Mouse (Mus musculus): ENCODE measurements around the gene Runx2. TPM values are rescaled to one million over a fixed set of nuclear protein-coding genes. Genes with fewer than 3 reads are reported as not detected.
A peak's percentile ranks its signal among the peaks of the same experiment; 100 is the strongest.

Gene Runx2
- total and polyA plus RNA-seq, 2 experiments from 2014 or later: 0.83 to 1.5 TPM

DNA sequence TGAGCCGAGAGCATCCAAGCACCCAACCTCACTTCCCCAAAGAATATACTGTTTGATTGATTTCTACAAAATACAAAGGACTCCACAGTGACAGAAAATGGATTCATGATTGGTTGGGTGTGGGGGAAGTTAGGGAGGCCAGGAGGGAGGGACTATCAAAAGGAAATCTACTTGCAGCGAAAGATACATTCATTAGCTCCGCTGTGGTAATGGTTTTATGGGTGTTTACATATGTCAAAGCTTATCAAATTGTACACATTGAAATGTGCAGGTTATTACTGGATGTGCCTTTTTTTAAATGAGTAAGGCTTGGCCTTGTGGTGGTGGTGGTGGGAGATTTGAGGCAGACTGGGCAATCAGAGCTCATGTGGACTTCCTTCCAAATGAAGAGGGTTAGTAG, 271.9 kb downstream of the Runx2 start:
- Histone ChIP-seq H3K9me3 (ENCODE audit: low read length) (no peaks in the 10 kb centered on the region), H3K4me2 (ENCODE audit: low read depth, low read length) (no peak overlapping the region), H3K27ac (no peak overlapping the region), H3K4me1 (ENCODE audit: insufficient read depth, low read length) (no peaks in the 10 kb centered on the region), H3K9ac (replicated peaks; ENCODE audit: low read length) (no peak overlapping the region), H3K4me3 (ENCODE audit: low read length) (no peak overlapping the region), H3K36me3 (ENCODE audit: insufficient read depth, low read length) (no peaks in the 10 kb centered on the region), H3K27me3 (ENCODE audit: insufficient read depth, low read length) (no peaks in the 10 kb centered on the region)
- no peak for DNase-seq (ENCODE audit: low spot score)
- no peak for TF ChIP-seq CTCF (IDR thresholded peaks at IDR 0.05; ENCODE audit: low read depth)
- no peak for ATAC-seq
- 84% methylated on average over 3 of the region's 3 CpGs for WGBS

DNA sequence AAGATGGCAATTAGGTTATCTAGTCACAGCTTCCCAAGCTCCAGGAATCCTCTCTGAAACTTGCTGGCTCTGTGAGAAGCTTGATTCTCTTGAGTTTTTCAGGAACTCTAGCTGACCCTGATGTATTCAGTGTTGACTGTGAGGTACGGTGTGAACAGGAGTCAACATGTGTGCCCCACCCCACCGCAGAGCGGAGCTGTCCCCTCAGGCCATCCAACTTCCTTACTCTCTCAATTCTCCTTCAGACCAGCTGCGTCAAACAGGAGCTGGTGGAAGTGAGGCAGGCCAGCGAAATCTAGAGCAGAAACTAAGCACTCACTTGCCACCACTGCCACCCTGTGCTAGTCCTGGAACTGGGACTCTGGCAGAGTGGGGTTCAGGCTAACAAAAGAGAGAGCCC, 273.9 kb downstream of the Runx2 start:
- no peaks in the 10 kb centered on the region for H3K27me3 ChIP-seq (ENCODE audit: insufficient read depth, low read length)
- TF ChIP-seq CTCF (IDR thresholded peaks at IDR 0.05; ENCODE audit: low read depth): no peak
- WGBS: 75% methylated on average over 5 of the region's 5 CpGs

DNA sequence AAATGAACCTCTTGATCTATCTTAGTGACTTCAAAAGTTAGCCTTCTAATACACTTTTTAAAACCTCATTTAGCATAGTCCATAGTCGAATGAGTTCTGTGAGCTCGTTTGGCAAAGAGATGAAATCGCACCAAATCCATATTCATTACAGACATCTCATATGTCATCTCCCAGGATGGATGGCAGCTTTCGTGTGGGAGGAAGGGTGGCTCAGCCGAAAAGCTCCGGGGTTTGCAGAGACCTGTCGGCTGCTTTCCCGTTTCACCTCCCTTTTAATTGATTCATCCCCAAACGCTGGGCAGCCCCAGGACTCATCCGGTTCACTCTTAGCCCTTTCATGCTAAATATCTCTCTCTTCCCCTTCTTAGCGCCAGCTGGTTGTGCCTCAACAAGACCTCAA, 275.7 kb downstream of the Runx2 start:
- TF ChIP-seq CTCF (IDR thresholded peaks at IDR 0.05; ENCODE audit: low read depth): no peak
- WGBS: 67% methylated on average over 11 of the region's 11 CpGs

More for the DNA sequence above, 273.9 kb downstream of the Runx2 start:
- no peaks in the 10 kb centered on the region for H3K36me3 ChIP-seq (ENCODE audit: insufficient read depth, low read length)
- H3K27ac ChIP-seq: no peak overlapping the region
- no peak overlapping the region for H3K4me2 ChIP-seq (ENCODE audit: low read depth, low read length)
- no peak overlapping the region for H3K9ac ChIP-seq (replicated peaks; ENCODE audit: low read length)
- H3K4me3 ChIP-seq (ENCODE audit: low read length): no peak overlapping the region
- ATAC-seq (no peak), DNase-seq (ENCODE audit: low spot score) (no peak)
- no peaks in the 10 kb centered on the region for H3K4me1 ChIP-seq (ENCODE audit: insufficient read depth, low read length)
- no peaks in the 10 kb centered on the region for H3K9me3 ChIP-seq (ENCODE audit: low read length)

DNA sequence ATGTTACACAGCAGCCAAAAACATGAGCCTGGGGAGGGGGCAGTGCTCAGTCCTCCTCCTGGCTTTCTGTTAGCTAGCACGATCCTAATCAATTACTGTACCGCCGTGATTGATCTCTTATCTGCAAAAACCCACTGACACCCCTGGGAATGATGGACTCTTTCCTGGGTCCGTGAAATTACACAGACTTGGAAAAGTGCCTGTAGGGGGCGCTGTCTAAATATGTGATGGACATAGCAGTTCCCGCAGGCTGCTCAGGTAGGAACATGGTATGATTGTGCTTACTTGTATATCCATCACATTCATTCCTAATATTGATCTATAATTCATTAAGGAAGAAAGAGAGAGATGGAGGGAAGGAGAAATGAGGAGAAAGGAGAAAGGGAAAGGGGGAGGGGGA, 284.6 kb downstream of the Runx2 start:
- TF ChIP-seq CTCF (IDR thresholded peaks at IDR 0.05; ENCODE audit: low read depth): peak; percentile 32; the same call in 1 of the 2 replicates
- Histone ChIP-seq H3K27ac (no peak overlapping the region), H3K9ac (replicated peaks; ENCODE audit: low read length) (no peak overlapping the region), H3K4me1 (ENCODE audit: insufficient read depth, low read length) (no peaks in the 10 kb centered on the region), H3K27me3 (ENCODE audit: insufficient read depth, low read length) (no peaks in the 10 kb centered on the region), H3K4me3 (ENCODE audit: low read length) (no peak overlapping the region), H3K36me3 (ENCODE audit: insufficient read depth, low read length) (no peaks in the 10 kb centered on the region), H3K4me2 (ENCODE audit: low read depth, low read length) (no peak overlapping the region), H3K9me3 (ENCODE audit: low read length) (no peaks in the 10 kb centered on the region)
- ATAC-seq: no peak
- WGBS: 82% methylated on average over 6 of the region's 6 CpGs
- peak; percentile 30 for DNase-seq (ENCODE audit: low spot score)

More for the DNA sequence above, 275.7 kb downstream of the Runx2 start:
- Histone ChIP-seq H3K4me2 (ENCODE audit: low read depth, low read length) (no peak overlapping the region), H3K9ac (replicated peaks; ENCODE audit: low read length) (no peak overlapping the region), H3K36me3 (ENCODE audit: insufficient read depth, low read length) (no peaks in the 10 kb centered on the region), H3K9me3 (ENCODE audit: low read length) (no peaks in the 10 kb centered on the region), H3K4me1 (ENCODE audit: insufficient read depth, low read length) (no peaks in the 10 kb centered on the region), H3K4me3 (ENCODE audit: low read length) (no peak overlapping the region), H3K27ac (no peak overlapping the region), H3K27me3 (ENCODE audit: insufficient read depth, low read length) (no peaks in the 10 kb centered on the region)
- ATAC-seq (no peak), DNase-seq (ENCODE audit: low spot score) (no peak)

DNA sequence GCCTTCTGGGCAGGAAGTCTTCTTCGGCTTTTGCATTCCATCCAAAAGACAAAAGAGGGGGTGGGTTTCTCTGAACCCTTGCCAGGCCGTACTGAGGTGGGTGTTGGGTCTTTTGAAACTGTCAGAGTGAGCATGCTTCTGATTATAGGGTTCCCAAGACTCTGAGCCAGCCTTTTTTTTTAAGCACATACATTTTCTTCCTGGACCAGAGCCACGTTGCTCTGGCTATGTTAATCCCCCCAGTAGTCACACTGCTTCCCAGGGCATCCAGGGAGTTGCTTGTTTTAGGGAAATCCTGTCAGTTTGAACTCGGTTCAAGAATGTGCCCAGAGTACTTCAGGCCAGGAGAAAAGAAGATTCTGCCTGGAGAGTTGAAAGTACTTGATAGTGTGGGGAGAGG, 286.0 kb downstream of the Runx2 start:
- no peak for TF ChIP-seq CTCF (IDR thresholded peaks at IDR 0.05; ENCODE audit: low read depth)
- H3K9me3 ChIP-seq (ENCODE audit: low read length): no peaks in the 10 kb centered on the region
- H3K4me1 ChIP-seq (ENCODE audit: insufficient read depth, low read length): no peaks in the 10 kb centered on the region
- no peak overlapping the region for H3K4me3 ChIP-seq (ENCODE audit: low read length)
- no peak overlapping the region for H3K9ac ChIP-seq (replicated peaks; ENCODE audit: low read length)
- no peak for ATAC-seq
- H3K27me3 ChIP-seq (ENCODE audit: insufficient read depth, low read length): no peaks in the 10 kb centered on the region
- H3K27ac ChIP-seq: no peak overlapping the region
- no peaks in the 10 kb centered on the region for H3K36me3 ChIP-seq (ENCODE audit: insufficient read depth, low read length)
- DNase-seq (ENCODE audit: low spot score): no peak
- 29% methylated on average over 4 of the region's 4 CpGs for WGBS
- H3K4me2 ChIP-seq (ENCODE audit: low read depth, low read length): no peak overlapping the region

DNA sequence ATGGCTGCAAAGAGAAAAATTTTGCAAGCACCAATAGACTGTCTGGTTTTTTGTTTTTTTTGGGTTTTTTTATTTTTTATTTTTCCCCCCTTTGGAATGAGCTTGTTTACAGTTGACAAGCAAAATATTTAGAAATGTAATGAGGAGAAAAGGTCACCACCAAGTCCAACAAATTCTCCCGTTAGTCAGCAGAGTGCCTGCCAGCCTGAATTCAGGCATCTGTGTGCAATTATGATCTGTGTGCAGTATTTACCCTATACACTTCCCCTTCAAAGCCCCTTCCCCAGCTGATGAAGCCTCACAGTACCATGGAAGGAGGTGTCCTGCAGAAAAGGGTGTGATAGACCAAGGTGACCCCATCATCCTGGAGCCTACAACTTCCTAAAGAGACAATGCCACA, 290.5 kb downstream of the Runx2 start:
- Histone ChIP-seq H3K4me3 (ENCODE audit: low read length) (no peak overlapping the region), H3K9ac (replicated peaks; ENCODE audit: low read length) (no peak overlapping the region), H3K27ac (no peak overlapping the region), H3K27me3 (ENCODE audit: insufficient read depth, low read length) (no peaks in the 10 kb centered on the region), H3K9me3 (ENCODE audit: low read length) (no peaks in the 10 kb centered on the region), H3K36me3 (ENCODE audit: insufficient read depth, low read length) (no peaks in the 10 kb centered on the region), H3K4me2 (ENCODE audit: low read depth, low read length) (no peak overlapping the region), H3K4me1 (ENCODE audit: insufficient read depth, low read length) (no peaks in the 10 kb centered on the region; the same call in 1 of the 2 replicates)
- no peak for DNase-seq (ENCODE audit: low spot score)
- TF ChIP-seq CTCF (IDR thresholded peaks at IDR 0.05; ENCODE audit: low read depth): no peak
- WGBS: 85% methylated on average over 1 of the region's 1 CpGs
- no peak for ATAC-seq

DNA sequence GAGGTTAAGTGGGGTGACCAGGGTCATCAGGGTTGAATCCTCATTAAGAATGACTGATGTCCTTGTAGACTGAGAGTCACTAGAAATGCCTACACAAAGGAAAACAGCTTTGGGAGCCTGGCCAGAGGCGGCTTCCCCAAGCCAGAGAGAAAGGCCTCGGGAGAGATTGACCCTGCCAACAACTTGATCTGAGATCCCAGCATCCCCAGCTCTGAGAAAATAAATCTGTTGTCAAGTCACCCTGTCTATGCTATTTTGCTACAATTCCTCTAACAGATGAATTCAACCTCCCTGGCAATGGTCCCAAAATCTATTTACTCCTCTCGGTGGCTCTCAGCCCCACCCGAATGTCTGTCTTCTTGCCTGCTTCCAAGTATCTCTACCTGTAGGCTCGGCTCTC, 291.7 kb downstream of the Runx2 start:
- Histone ChIP-seq H3K9me3 (ENCODE audit: low read length) (no peaks in the 10 kb centered on the region), H3K27ac (no peak overlapping the region), H3K9ac (replicated peaks; ENCODE audit: low read length) (no peak overlapping the region), H3K27me3 (ENCODE audit: insufficient read depth, low read length) (no peaks in the 10 kb centered on the region), H3K4me1 (ENCODE audit: insufficient read depth, low read length) (no peaks in the 10 kb centered on the region; the same call in 1 of the 2 replicates), H3K4me2 (ENCODE audit: low read depth, low read length) (no peak overlapping the region), H3K36me3 (ENCODE audit: insufficient read depth, low read length) (no peaks in the 10 kb centered on the region), H3K4me3 (ENCODE audit: low read length) (no peak overlapping the region)
- ATAC-seq (no peak), DNase-seq (ENCODE audit: low spot score) (peak; percentile 15)
- 47% methylated on average over 5 of the region's 5 CpGs for WGBS
- no peak for TF ChIP-seq CTCF (IDR thresholded peaks at IDR 0.05; ENCODE audit: low read depth)

Data from hindbrain, postnatal 0 days (tissue).